Comparison of ENCODE assay signal across 10 mouse cellular contexts in the genomic region with DNA sequence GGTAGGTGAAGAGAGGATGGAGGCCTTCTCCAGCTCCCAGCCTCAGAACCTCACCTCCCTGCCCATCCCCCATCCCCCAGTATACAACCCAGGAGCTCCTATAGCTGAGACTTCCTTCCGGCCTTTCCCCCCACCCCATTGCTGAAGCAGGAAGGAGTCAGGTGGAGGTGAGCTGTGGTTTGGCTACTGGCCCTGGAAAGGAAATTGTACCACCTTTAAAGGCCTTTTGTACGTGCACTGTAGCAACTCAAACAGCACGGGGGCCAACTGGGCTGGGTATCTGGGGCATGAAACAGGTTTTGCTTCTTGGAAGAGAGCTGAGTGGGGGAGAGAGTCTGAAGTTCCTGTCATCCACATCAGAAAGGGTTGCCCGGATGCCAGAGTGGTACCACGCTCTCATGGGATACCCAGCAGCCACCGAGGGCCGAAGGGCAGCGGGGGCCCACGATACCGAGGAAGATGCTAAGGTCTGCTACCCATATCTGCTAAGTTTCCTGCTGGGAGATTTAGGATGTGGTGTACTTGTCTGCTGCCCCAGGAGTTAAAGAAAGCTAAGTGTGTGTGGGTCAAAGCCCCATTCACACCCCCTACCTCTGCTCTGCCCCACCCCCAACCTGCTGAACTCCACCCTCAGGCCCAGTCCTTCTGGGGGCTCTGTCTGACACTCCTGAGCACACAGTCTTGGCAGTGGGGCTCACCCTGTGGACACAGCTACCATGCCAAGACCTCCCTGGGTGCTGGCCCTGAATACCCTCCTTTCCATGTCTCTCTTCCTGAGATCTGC. TPM values are rescaled to one million over a fixed set of nuclear protein-coding genes. Genes with fewer than 3 reads are reported as not detected.
DNase-seq lines count a peak whose midpoint lies in the region; ATAC-seq lines count a peak whose summit lies in the region.
"Had no signal": no experiment of that assay in that cellular context is flagged by ENCODE, and none has a peak within 500 bp of the region (broad histone marks: within the 10 kb centered on the region; RNA-seq: fewer than 3 reads in every experiment).

No protein-coding gene starts in this region.

- no peaks in the 10 kb centered on the region for H3K27me3 ChIP-seq in lung, embryonic 16.5 days (ENCODE audit: control insufficient read depth, insufficient read depth, low read depth, low read length)

- peak overlapping the region; percentile 0 for H3K27ac ChIP-seq in lung, embryonic 16.5 days (ENCODE audit: low read length)

- H3K4me3 ChIP-seq in lung, embryonic 16.5 days (ENCODE audit: low read length) = no peak overlapping the region

- no peaks in the 10 kb centered on the region for H3K9me3 ChIP-seq in lung, embryonic 16.5 days (ENCODE audit: control insufficient read depth, low read length)

- no peaks in the 10 kb centered on the region for H3K36me3 ChIP-seq in lung, embryonic 16.5 days (ENCODE audit: control insufficient read depth, insufficient read depth, low read length)

- WGBS in lung, embryonic 16.5 days = 52% methylated on average over 10 of the region's 10 CpGs

- ATAC-seq in lung, embryonic 16.5 days (ENCODE audit: low read depth) = peak; percentile 66
- peak; percentile 82 for ATAC-seq in activated CD4-positive, CD25-positive, alpha-beta regulatory T cell, adult 4 months
- peak; percentile 28 for ATAC-seq in megakaryocyte, adult 5-6 weeks (ENCODE audit: poor library complexity, severe bottlenecking)

- H3K4me1 ChIP-seq in lung, embryonic 16.5 days (replicated peaks; ENCODE audit: control insufficient read depth, insufficient read depth, low read length) = peaks cover 12% of the 10 kb centered on the region

- no peak for DNase-seq in lung, postnatal 25 days (ENCODE audit: low spot score)
- DNase-seq in thymus, postnatal 14 days = peak; percentile 87
- no peak for DNase-seq in adrenal gland, adult 18-20 months (ENCODE audit: low spot score in 2 of 2)
- no peak for DNase-seq in embryo, embryonic 9.5 days (ENCODE audit: extremely low spot score)
- DNase-seq: cerebellum, adult 9-11 months; lung, postnatal 14 days had no signal

- H3K9ac ChIP-seq in lung, embryonic 16.5 days (ENCODE audit: low read length) = no peak overlapping the region

- no peak overlapping the region for H3K4me2 ChIP-seq in lung, embryonic 16.5 days (ENCODE audit: low read depth, low read length)

RNA-seq across cellular contexts. Expression of a gene that starts 18.2 kb away (rescaled TPM):
- polyA plus RNA-seq in lung, embryonic 16.5 days (2015; fragmentation: Nextera tagmentation; extraction: Ambion mirVana) = 2.5 and 3.1 TPM in 2 replicates
- under 1 TPM in 1 of 2 experiments, not detected in 1; 0.84 TPM for polyA plus RNA-seq in activated CD4-positive, CD25-positive, alpha-beta regulatory T cell, adult 4 months (2017; shearing (Covaris generic))
- total RNA-seq in megakaryocyte, adult 5-6 weeks (2015) = 0.91 and 1.0 TPM in 2 replicates
- total RNA-seq in megakaryocyte, adult 5-6 weeks (2017) = 0.20 TPM in 1 of 2 replicates, not detected in the other
- total RNA-seq in adrenal gland, adult 18-20 months (2021) = not detected
- polyA plus RNA-seq: heart, embryonic 14.5 days had no signal

RNA-seq across cellular contexts. Expression of a gene that starts 34.7 kb away (rescaled TPM):
- 5.8 and 8.9 TPM in 2 replicates for polyA plus RNA-seq in lung, embryonic 16.5 days (2015; fragmentation: Nextera tagmentation; extraction: Ambion mirVana)
- polyA plus RNA-seq in activated CD4-positive, CD25-positive, alpha-beta regulatory T cell, adult 4 months (2017; shearing (Covaris generic)) = 100 to 1,000 TPM; 182 to 186 TPM
- 267 and 312 TPM in 2 replicates for total RNA-seq in megakaryocyte, adult 5-6 weeks (2015)
- total RNA-seq in megakaryocyte, adult 5-6 weeks (2017) = 783 and 809 TPM in 2 replicates
- 10 to 100 TPM; 12.2 to 25.5 TPM for total RNA-seq in adrenal gland, adult 18-20 months (2021)

Comparison
In these comparisons a context has a peak if more than half of its experiments do, and no peak if none do; other contexts are left out.
1. ATAC-seq: peak in every context shown above with its lines; median percentile 82 in activated CD4-positive, CD25-positive, alpha-beta regulatory T cell, adult 4 months; 66 in lung, embryonic 16.5 days; 28 in megakaryocyte, adult 5-6 weeks.
2. RNA of a gene that starts 34.7 kb away (total RNA-seq): 267 to 809 TPM in megakaryocyte, adult 5-6 weeks; 12.2 to 25.5 TPM in adrenal gland, adult 18-20 months; every median in the first group is over 10 times any median in the second.